Mouse (Mus musculus): ENCODE measurements around the gene Ctrb1.

Ctrb1 gene

DNA sequence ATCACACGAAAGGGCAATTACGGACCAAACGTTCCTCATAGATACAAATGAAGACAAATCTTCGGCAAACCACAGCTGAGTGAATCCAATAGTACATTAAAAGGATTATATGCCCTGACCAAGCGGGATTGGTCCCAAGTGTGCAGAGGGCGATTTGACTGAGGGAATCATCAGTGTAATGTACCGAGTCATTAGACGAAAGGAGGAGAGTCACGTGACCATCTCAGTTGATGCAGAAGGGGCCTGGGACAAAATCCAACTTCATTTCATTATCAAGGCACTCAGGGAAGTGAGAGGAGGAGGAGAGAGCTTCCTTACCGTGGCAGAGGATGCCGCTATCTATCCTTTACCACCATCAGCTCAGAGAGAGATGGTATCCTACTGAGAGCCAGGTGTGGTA, 9.7 kb downstream of the Ctrb1 start:
- DNase-seq (ENCODE audit: low read depth, low spot score), result no peak

DNA sequence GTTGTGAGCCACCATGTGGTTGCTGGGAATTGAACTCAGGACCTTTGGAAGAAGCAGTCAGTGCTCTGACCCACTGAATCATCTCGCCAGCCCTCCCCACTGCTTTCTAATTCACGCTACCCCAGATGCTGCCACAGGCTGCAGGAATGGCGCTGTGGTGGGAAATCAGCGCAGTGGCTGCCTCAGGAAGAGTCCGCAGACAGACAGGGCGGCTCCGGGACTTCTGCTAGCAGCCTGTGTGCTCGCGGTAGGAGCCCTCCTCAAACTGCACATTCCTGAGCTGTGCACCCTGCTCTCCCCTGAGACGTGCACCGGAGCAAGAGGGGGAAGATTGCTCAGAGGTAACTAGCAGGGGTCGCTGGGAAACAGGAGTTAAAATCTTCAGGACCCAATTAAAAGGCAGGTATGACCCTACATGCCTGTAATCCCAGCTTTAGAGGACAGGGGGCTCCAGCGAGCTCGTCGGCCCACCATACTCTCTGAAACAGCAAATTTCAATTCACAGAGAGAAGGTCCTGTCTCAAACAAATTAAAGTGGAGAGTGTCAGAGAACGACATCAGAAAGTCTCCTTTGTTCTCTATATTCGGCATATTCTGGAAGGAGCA, 10.3 kb downstream of the Ctrb1 start:
- peak; percentile 27 for DNase-seq (ENCODE audit: low read depth, low spot score)

DNA sequence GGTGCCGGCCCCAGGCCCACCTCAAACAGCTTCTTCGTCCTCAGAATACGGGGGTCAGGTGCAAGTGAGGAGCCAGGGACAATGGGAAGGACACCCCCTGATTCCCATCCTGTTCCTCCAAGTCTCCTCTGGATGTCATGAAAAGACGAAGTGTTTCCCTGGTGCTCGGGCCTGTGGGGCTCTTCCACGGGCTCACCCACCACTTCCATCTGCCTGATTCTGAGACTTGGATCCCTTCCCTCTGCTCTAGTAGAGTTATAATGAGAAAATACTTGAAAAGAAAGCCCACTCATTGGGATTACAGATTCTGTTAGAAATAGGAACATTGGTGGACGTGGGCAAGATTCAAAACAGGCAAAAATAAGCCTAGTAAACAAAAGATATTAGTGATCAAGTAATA, 12.0 kb downstream of the Ctrb1 start:
- DNase-seq (ENCODE audit: low read depth, low spot score), result no peak

DNA sequence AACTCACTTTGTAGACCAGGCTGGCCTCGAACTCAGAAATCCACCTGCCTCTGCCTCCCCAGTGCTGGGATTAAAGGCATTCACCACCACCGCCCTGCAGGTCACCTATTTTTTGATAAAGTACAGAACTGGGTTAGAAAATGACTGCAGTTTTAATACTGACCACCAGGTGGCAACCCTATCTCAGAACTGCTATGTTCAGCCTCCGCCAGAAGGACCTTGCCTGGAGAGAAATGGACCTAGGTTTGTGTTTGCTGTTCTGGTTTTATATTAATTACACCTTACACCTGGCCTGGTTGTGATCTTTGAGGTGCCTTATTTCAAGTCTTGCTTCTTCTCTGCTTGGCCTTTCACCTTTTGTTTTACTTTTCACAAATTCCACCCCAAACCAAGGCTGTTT, 12.7 kb downstream of the Ctrb1 start:
- DNase-seq (ENCODE audit: low read depth, low spot score), result peak; percentile 71

DNA sequence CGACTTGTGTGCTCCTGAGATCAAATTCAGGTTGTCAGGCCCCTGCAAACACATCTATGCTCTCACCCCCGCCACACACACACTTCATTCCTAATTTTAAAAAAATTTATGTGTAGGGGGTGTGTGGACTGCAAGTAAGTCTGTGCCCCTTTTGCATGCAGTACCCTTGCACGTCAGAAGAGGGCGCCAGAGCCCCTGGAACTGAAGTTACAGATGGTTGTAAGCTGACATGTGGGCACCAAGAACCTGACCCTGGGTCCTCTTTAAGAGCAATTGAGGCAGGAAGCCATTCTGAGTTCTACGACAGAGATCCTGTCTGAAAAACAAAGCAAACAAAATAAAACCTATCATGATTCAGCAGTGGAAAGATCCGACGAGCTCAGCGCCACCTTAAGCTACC, 14.6 kb downstream of the Ctrb1 start:
- DNase-seq (ENCODE audit: low read depth, low spot score), result peak; percentile 29

DNA sequence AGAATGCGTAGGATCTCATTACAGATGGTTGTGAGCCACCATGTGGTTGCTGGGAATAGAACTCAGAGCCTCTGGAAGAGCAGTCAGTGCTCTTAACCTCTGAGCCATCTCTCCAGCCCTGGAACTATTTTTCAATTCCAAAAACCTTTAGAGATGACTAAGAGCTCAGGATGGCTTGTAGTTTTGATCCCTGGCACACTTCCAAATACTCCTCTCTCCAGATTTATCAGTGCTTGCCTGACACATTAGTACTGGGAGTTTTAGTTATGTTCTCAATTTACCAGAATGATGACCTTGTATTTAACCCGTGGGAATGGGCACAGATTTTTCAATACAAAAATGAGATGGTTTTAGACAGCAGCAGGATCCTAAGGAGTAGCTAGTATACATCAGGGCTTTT, 24.1 kb downstream of the Ctrb1 start:
- no peak for DNase-seq (ENCODE audit: low read depth, low spot score)

DNA sequence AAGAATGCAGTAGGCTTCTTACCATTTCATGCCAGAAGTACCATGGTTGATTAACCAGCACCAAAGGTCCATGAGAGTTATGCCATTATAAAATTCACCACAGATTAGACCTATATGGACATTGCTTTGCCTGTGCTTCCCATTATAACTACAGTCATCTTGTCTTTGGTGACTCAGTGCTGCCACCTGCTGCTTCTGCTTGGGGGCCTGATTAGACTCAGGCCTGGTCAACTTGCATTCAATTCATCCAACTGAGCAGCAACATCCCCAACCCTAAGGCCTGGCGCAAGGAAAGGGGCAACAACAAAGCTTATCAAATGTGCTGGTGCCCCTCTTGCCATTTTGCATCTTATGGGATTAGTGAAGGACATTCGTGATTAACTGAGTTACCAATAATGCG, 28.3 kb downstream of the Ctrb1 start:
- DNase-seq (ENCODE audit: low read depth, low spot score), result peak; percentile 73

DNA sequence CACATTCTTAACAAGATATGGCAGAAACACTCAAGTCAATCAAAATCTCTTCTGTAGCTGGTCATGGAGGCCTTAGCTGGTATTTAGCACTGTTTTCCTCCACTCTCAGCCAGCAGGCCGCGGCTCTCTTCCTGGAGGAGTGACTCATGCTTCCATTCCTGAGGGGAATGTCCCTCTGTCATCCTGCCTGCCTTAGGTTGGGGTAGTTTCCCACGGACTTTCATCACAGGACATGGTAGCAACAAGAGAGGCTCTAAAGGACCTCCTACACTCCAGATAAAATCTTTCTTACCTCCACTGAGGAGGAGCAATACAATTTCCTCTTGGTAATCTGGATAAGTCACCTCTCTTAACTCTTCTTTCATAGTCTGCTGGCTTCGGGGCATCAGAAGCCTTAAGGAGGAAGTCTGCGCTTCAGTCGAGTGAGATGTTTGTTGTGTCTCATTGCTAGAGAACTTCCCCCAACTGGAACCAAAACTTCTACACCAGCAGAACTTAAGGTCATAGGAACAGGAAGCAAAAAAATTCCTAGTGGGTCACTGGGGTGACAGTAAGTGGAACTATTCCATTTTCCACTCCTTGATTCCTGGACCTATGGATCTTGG, 31.9 kb downstream of the Ctrb1 start:
- DNase-seq (ENCODE audit: low read depth, low spot score), result peak; percentile 24

DNA sequence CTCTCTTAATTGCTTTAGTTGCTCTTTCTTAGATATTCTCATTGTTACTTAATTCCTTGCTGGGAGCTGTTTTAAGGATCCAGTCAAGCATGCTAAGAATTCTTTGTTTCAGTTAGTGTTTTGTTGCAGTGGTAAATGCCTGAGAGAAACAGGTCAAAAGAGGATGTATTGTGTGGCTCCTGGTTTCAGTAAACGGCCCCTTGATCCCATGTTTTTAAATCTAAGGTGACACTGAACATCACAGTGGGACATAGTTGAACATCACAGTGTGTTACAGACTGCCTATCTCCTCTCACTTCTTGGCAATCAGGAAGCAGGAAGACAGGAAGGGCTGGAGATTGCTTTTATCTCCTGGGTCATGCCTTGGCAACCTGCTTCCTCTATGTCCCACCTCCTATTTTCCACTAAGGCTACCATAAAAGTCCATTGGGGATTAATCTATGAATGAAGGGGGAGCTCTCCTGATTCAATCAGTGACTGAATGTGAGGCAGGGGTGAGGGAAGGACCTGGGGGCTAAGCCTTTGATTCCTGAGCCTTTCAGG, 33.4 kb downstream of the Ctrb1 start:
- no peak for DNase-seq (ENCODE audit: low read depth, low spot score)

DNA sequence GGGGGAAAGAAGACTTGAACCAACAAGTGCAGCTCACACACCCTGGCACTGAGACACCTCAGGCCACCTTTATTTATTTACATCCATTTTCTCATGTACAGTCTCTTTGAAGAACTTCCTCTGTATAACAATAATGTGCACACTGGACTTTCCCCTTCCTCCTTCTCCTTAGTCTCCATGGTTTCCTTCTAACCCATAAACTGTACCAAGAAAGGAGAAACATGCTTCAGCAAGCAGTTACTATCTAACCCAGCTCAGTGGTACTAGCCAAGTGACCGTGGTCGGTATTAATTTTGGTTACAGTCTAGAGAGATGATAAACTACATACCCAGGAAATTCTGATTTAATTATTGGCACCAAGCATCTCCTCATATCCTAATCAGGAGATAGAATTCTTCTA, 37.3 kb downstream of the Ctrb1 start:
- DNase-seq (ENCODE audit: low read depth, low spot score), result no peak

DNA sequence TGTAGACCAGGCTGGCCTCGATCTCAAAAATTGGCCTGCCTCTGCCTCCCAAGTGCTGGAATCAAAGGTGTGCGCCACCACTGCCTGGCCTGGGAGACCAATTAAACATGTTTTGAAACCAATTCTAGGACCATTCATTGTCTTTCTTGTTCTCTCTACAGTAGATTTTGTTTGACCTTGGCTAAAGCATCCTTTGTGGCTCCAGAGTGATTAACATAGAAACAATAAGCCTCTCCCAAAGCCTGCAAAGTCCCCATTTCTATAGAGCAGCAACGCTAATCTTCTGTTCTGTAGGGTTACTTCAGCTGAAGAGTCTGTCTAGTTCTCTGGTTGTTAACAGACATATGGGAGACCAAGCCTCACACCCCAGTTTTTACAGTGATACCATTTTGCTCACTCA, 40.2 kb downstream of the Ctrb1 start:
- no peak for DNase-seq (ENCODE audit: low read depth, low spot score)

DNA sequence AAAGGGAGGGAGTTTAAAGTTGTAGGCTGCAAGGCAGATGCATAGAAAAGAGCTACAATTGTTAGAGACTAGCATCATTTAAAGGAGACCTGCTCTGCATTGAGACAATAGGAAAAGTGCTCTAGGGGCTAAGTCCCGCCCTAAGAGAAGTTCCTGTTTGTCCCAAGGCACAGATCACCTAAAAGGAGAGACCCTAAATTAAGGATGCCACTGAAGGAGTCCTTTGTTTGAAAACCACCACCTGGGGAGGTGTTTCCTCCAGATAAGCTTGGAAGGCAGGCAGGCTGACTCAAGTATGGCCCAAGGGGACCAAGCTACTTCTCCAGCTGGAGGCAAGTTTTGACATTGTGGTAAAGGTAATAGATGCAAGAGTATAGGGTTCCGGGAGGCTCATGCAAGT, 42.0 kb downstream of the Ctrb1 start:
- DNase-seq (ENCODE audit: low read depth, low spot score), result no peak

DNA sequence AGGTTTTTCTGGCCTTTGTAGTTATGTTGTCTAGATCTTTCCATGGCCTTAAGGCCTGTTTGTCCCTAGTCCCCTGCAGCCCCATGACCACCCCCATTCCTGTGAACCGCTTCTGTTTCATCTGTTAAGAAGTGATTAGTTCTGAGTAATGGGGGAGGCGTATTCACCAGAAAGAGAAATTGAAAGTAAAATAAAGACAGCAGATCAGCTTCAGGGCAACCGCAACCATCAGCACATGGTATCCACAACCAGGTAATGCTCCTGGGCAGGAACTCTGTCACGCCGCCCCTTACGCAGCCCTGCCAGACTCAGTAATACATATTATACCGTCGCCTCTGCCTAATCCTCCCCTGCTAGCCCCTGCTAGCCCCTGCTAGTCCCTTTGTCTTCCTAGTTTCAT, 45.1 kb downstream of the Ctrb1 start:
- DNase-seq (ENCODE audit: low read depth, low spot score), result peak; percentile 37

DNA sequence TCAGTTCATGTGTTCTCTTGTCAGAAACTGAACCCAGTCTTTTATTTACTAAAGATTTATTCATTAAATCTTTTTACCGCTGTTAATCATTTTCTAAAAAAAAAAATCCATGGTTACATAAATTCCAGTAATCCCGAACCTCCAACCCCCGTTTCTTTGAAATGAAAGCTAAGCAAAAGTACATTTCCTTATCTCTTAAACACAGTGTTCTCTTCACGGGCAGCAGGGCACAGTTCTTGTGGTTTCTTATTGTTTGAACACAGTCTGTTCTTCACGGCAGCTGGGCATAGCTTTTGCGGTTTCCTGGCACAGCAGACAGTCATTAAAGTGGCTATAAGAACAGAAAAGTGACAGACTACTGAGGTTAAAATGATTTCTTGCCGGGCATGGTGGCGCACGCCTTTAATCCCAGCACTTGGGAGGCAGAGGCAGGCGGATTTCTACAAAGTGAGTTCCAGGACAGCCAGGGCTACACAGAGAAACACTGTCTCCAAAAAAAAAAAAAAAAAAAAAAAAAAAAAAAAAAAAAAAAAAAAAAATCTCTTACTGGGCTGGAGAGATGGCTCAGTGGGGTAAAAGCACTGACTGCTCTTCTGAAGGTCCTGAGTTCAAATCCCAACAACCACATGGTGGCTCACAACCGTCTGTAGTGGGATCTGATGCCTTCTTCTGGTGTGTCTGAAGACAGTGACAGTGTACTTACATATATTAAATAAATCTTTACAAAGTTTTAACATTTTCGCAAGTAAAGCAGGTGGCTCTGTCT, 46.3 kb downstream of the Ctrb1 start:
- DNase-seq (ENCODE audit: low read depth, low spot score), result peak; percentile 78

DNA sequence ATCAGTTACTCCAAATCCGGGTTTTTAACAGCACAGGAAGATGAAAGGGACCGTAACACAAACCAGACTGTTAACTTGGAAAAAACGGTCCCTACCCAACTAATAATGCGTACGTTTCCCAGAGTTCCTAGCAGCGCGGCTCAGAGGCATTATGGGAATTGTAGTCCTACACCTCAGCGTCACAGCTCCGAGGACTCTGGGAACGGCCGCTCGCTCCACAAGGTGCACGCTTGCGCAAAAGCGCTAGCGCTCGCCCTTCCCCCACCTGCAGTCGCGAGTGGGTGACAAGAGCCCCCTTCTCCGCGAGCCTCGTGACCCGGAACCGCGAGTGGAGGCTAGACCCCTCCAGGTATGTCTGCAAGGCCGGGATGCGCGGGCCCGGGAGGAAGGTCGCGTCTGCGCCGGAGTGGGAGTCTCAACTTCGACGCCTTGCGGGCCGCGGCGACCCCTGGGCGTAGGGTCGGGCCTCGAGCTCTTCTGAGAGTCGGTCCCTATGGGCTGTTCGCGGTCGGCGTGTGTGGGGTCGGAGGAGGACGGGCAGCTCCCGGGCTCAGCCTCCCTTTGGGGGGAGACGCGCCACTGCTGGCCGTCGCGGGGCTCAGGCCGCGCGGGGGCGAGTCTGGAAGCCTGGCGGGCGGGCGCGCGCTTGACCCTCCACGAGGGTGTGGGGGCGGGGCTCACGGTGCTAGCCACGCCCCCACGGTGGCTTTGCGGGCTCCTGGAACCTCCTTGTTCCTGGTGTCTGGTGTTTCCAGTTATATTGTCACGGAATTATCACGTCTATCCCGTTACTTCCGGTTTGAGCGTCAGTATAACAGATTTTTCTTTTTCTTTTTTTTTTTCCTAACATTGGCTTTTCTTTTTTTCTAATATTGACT, 47.3 kb downstream of the Ctrb1 start, which contains the start of gene Zfp1:
TSS of gene Zfp1 (plus strand) at position 138 of the 878 bp plus-strand sequence.
- peak; percentile 96 for DNase-seq (ENCODE audit: low read depth, low spot score)

DNA sequence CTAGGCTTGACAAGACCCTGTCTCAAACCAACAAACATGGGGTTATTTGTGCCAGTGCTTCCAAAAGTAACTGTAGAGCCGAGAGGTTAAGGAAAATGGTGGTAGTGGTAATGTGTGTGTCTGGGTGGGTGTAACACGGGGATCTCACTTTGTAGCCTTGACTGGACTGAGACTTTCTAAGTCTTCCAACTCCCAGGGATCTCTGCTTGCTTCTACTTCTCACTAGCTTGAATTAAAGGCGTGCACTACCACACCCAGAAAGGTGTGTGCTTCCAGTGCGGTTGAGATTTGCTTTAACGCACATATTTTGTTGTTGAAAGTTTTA, 47.9 kb downstream of the Ctrb1 start:
- DNase-seq (ENCODE audit: low read depth, low spot score), result no peak

DNA sequence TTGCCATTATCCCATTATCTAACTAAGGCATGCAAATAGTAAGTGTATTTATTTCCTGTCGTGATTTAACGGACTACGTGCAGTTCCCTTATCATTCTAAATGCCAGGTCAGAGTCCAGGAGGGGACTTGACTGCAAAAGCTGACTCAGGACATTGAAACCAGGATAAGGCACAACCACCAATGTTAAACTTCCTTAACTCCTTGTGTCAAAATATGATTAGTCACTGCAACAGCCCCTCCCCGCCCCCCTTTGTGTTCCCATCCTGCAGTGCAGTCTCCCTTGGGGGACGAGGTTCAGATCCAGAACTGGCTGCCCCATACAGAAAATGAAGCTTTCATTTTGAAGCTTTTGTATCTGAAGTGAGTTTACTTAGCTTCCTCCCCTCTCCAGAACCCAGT, 48.3 kb downstream of the Ctrb1 start:
- no peak for DNase-seq (ENCODE audit: low read depth, low spot score)

DNA sequence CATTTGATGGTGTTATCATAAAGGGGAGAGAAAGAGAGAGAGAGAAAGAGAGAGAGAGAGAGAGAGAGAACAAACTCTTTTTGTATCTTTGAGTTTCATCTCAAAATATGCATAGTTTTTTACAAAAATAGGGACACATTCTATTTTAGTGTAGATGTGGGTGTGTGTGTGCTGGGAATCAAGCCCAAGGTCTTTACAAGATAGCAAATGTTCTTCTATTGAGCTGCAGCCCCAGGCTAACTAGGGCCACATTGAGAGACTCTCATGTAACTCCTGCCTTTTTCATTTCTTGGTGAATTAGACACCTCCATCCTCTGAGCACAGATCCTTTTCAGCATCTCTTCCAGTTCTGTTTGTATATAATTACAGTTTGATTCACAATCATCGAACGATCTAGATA, 49.7 kb downstream of the Ctrb1 start:
- DNase-seq (ENCODE audit: low read depth, low spot score), result no peak

DNA sequence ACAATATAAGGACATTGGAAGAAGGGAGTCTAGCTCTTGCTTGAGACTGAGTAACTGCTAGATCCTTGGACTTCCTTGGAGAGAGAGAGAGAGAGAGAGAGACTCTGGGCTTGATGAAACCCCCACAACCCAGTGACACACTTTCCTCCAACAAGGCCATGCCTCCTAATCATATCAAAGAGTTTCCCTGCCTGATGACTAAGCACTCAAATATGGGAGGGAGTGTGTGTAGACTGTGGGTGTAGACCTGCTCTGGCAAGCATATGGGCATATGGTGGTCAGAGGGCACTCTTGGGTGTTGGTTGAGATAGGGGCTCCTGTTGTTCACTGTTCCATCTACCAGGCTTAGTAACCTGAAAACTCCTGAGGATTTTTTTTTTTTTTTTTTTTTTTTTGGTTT, 52.7 kb downstream of the Ctrb1 start:
- DNase-seq (ENCODE audit: low read depth, low spot score), result no peak
